Mouse (Mus musculus): Measurements from ENCODE around the gene Tomm20.

The Tomm20 gene

GRCm38 (mm10) chr8:126971314-126971664 is 25.6 kb upstream of the Tomm20 start:
- ChIA-PET CTCF (interaction anchor here in 3 of 4 experiments (0.7 to 2.1 kb wide), 14 partner anchors 13 to 497 kb away, joined by 3 to 6 read pairs (median 4); partner anchors contain the start of gene Tarbp1 (in 1 of the 3)), POLR2A (interaction anchor here (0.6 to 22.3 kb wide), 89 partner anchors 7 to 1714 kb away, joined by 3 to 327 read pairs (median 4); partner anchors contain the start of genes Tomm20 (in 4 of the 4), Irf2bp2 (in 2 of the 4), Pard3 (in 2 of the 4) and Coa6 (in 1 of the 4))

- ChIA-PET POLR2A (interaction anchor here (0.5 to 22.3 kb wide), 93 partner anchors 8 to 1715 kb away, joined by 3 to 327 read pairs (median 4); partner anchors contain the start of genes Tomm20 (in 4 of the 4), Irf2bp2 (in 2 of the 4), Pard3 (in 2 of the 4) and Coa6 (in 1 of the 4)), CTCF (interaction anchor here in 3 of 4 experiments (0.7 to 2.1 kb wide), 14 partner anchors 13 to 496 kb away, joined by 3 to 6 read pairs (median 4); partner anchors contain the start of gene Tarbp1 (in 1 of the 3))
These were observed 25.1 kb upstream of the Tomm20 start, which contains the start of gene Rbm34 for GRCm38 (mm10) chr8:126970579-126971313. Rbm34 (minus strand) TSS chr8:126971071.

GRCm38 (mm10) chr8:126969546-126969945 is 23.9 kb upstream of the Tomm20 start:
- CTCF ChIA-PET, result no interaction called here
- POLR2A ChIA-PET, result interaction anchor here in 3 of 4 experiments (0.7 to 22.3 kb wide), 10 partner anchors 8 to 331 kb away, joined by 3 to 327 read pairs (median 11); partner anchors contain the start of gene Tomm20 (in 3 of the 3)

- POLR2A ChIA-PET, result interaction anchor here (0.7 to 22.3 kb wide), 12 partner anchors 10 to 375 kb away, joined by 3 to 327 read pairs (median 4); partner anchors contain the start of gene Tomm20 (in 3 of the 4)
- CTCF ChIA-PET, result interaction anchor here in 2 of 4 experiments (0.5 to 1.2 kb wide), 2 partner anchors 37 to 47 kb away, joined by 3 read pairs; no protein-coding TSS in a partner anchor
These were observed 22.5 kb upstream of the Tomm20 start for GRCm38 (mm10) chr8:126968107-126968506.

GRCm38 (mm10) chr8:126965246-126965645 is 19.6 kb upstream of the Tomm20 start:
- ChIA-PET POLR2A (interaction anchor here in 3 of 4 experiments (0.6 to 22.3 kb wide), 11 partner anchors 9 to 35 kb away, joined by 3 to 327 read pairs (median 5); partner anchors contain the start of gene Tomm20 (in 3 of the 3)), CTCF (interaction anchor here in 1 of 4 experiments (0.7 kb wide), 1 partner anchor 79 kb away, joined by 8 read pairs; no protein-coding TSS in a partner anchor)

GRCm38 (mm10) chr8:126962871-126963270 is 17.2 kb upstream of the Tomm20 start:
- CTCF ChIA-PET, result interaction anchor here in 1 of 4 experiments (0.5 to 1.4 kb wide), 2 partner anchors 13 to 17 kb away, joined by 3 read pairs; partner anchors contain the start of gene Tomm20
- POLR2A ChIA-PET, result interaction anchor here in 3 of 4 experiments (0.7 to 22.3 kb wide), 12 partner anchors 8 to 1018 kb away, joined by 3 to 327 read pairs (median 4); partner anchors contain the start of genes Rbm34 (in 2 of the 3) and Tomm20 (in 2 of the 3)

- POLR2A ChIA-PET, result interaction anchor here in 2 of 4 experiments (0.6 to 22.3 kb wide), 4 partner anchors 9 to 14 kb away, joined by 3 to 327 read pairs (median 16); partner anchors contain the start of genes Rbm34 (in 2 of the 2) and Tomm20 (in 1 of the 2)
- CTCF ChIA-PET, result interaction anchor here in 1 of 4 experiments (0.6 kb wide), 1 partner anchor 13 kb away, joined by 3 read pairs; no protein-coding TSS in a partner anchor
These were observed 15.9 kb upstream of the Tomm20 start for GRCm38 (mm10) chr8:126961516-126961915.

GRCm38 (mm10) chr8:126951900-126952636 is 6.4 kb upstream of the Tomm20 start:
- CTCF ChIA-PET, result interaction anchor here in 1 of 4 experiments (0.5 kb wide), 1 partner anchor 283 kb away, joined by 4 read pairs; no protein-coding TSS in a partner anchor

GRCm38 (mm10) chr8:126949527-126949926 is 3.9 kb upstream of the Tomm20 start:
- CTCF ChIA-PET, result interaction anchor here in 3 of 4 experiments (0.5 to 1.3 kb wide), 3 partner anchors 14 to 384 kb away, joined by 3 to 5 read pairs (median 3); no protein-coding TSS in a partner anchor
- POLR2A ChIA-PET, result interaction anchor here in 3 of 4 experiments (0.8 to 9.8 kb wide), 6 partner anchors 16 to 392 kb away, joined by 3 to 327 read pairs (median 149); partner anchors contain the start of gene Rbm34 (in 3 of the 3)

More at GRCm38 (mm10) chr8:126951900-126952636, 6.4 kb upstream of the Tomm20 start:
- POLR2A ChIA-PET, result interaction anchor here in 2 of 4 experiments (1.3 to 9.8 kb wide), 3 partner anchors 17 to 19 kb away, joined by 7 to 327 read pairs (median 326); partner anchors contain the start of gene Rbm34 (in 2 of the 2)

- CTCF ChIA-PET, result interaction anchor here in 3 of 4 experiments (0.7 to 1.2 kb wide), 5 partner anchors 10 to 1912 kb away, joined by 3 to 4 read pairs (median 3); partner anchors contain the start of gene Rbm34 (in 1 of the 3)
These were observed 800 bp upstream of the Tomm20 start for GRCm38 (mm10) chr8:126946444-126946843.

GRCm38 (mm10) chr8:126944781-126945691 is 608 bp downstream of the Tomm20 start:
- CTCF ChIA-PET, result interaction anchor here in 3 of 4 experiments (0.6 to 2.2 kb wide), 8 partner anchors 9 to 246 kb away, joined by 3 to 7 read pairs (median 4); partner anchors contain the start of gene Rbm34 (in 1 of the 3)
- POLR2A ChIA-PET, result interaction anchor here (0.5 to 9.8 kb wide), 61 partner anchors 8 to 869 kb away, joined by 3 to 327 read pairs (median 5); partner anchors contain the start of genes Rbm34 (in 4 of the 4), Irf2bp2 (in 2 of the 4) and Tarbp1 (in 1 of the 4)

More at GRCm38 (mm10) chr8:126946444-126946843, 800 bp upstream of the Tomm20 start:
- POLR2A ChIA-PET, result interaction anchor here (0.6 to 9.8 kb wide), 67 partner anchors 9 to 528 kb away, joined by 3 to 327 read pairs (median 5); partner anchors contain the start of genes Rbm34 (in 4 of the 4), Irf2bp2 (in 2 of the 4) and Tarbp1 (in 2 of the 4)

- CTCF ChIA-PET, result interaction anchor here in 1 of 4 experiments (2.2 kb wide), 1 partner anchor 8 kb away, joined by 7 read pairs; no protein-coding TSS in a partner anchor
- POLR2A ChIA-PET, result interaction anchor here in 3 of 4 experiments (1.2 to 9.8 kb wide), 9 partner anchors 8 to 32 kb away, joined by 3 to 327 read pairs (median 54); partner anchors contain the start of gene Rbm34 (in 2 of the 3)
These were observed 2.1 kb downstream of the Tomm20 start for GRCm38 (mm10) chr8:126943565-126943964.

- POLR2A ChIA-PET, result interaction anchor here (0.5 to 14.9 kb wide), 16 partner anchors 8 to 441 kb away, joined by 3 to 326 read pairs (median 6); partner anchors contain the start of genes Rbm34 (in 3 of the 4) and Tomm20 (in 3 of the 4)
These were observed 8.3 kb downstream of the Tomm20 start for GRCm38 (mm10) chr8:126937337-126937736.

GRCm38 (mm10) chr8:126935932-126936331 is 9.7 kb downstream of the Tomm20 start:
- CTCF ChIA-PET, result interaction anchor here (0.6 to 1.9 kb wide), 9 partner anchors 9 to 454 kb away, joined by 3 to 8 read pairs (median 4); partner anchors contain the start of genes Rbm34 (in 2 of the 4) and Tomm20 (in 1 of the 4)
- POLR2A ChIA-PET, result interaction anchor here (0.5 to 14.9 kb wide), 19 partner anchors 9 to 444 kb away, joined by 3 to 326 read pairs (median 4); partner anchors contain the start of genes Tomm20 (in 4 of the 4), Rbm34 (in 2 of the 4) and Irf2bp2 (in 1 of the 4)

More at GRCm38 (mm10) chr8:126937337-126937736, 8.3 kb downstream of the Tomm20 start:
- CTCF ChIA-PET, result interaction anchor here in 2 of 4 experiments (0.5 to 0.7 kb wide), 2 partner anchors 9 to 342 kb away, joined by 3 to 4 read pairs; no protein-coding TSS in a partner anchor

- ChIA-PET POLR2A (interaction anchor here (0.5 to 14.9 kb wide), 19 partner anchors 10 to 443 kb away, joined by 3 to 326 read pairs (median 4); partner anchors contain the start of genes Tomm20 (in 4 of the 4), Rbm34 (in 2 of the 4) and Irf2bp2 (in 1 of the 4)), CTCF (interaction anchor here (0.6 to 1.9 kb wide), 9 partner anchors 9 to 454 kb away, joined by 3 to 8 read pairs (median 4); partner anchors contain the start of genes Rbm34 (in 2 of the 4) and Tomm20 (in 1 of the 4))
These were observed 10.3 kb downstream of the Tomm20 start for GRCm38 (mm10) chr8:126935387-126935786.
